In the genomic region with DNA sequence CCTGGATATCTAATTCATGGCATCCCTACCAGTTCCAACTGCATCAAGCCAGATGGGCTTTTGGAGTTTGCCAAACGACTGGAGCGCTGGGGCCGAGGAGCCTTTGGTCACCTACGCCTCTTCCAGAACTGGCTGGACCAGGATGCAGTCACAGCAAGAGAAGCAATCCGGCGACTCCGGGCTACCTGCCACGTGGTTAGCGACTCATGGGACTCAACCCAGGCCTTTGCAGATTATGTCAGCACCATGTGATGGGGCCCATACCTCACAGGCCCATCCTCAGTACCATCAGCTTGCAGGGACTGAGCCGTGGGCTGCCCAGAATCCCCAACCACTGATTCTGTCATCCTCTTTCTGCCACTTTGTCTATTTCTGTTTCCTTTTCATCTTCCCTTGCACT, we compare ENCODE assay signal across 10 mouse cellular contexts.
"Had no signal": no experiment of that assay in that cellular context is flagged by ENCODE, and none has a peak within 500 bp of the region (broad histone marks: within the 10 kb centered on the region; RNA-seq: fewer than 3 reads in every experiment).

No protein-coding gene starts in this region.

- ATAC-seq: midbrain, embryonic 13.5 days; midbrain, embryonic 15.5 days had no signal

- DNase-seq: lung, adult 18-20 months; lung, embryonic 14.5 days; lung, postnatal 10 days; lung, postnatal 4 days; right cerebral cortex, postnatal 14 days; thymus, adult 2 months; thymus, postnatal 25 days; thymus, postnatal 4 days had no signal
